Mouse (Mus musculus) splenic B cell, adult 2 months (primary cell): ENCODE results near the gene Rassf3.
A peak's percentile ranks its signal among the peaks of the same experiment; 100 is the strongest.

Experiments
- DNase-seq: peaks from one replicate; pipeline ENCODE4 v3.0.0-alpha.2; 2011; ENCODE audit warnings: low read depth, low spot score
- H3K27me3 ChIP-seq: 2 replicates; pipeline ENCODE4 v1.6.1; 2012; ENCODE audit warnings: mild to moderate bottlenecking, low read length, moderate library complexity, mixed read lengths; ENCODE audit not compliant: control insufficient read depth, poor library complexity, insufficient read depth, severe bottlenecking
- H3K36me3 ChIP-seq: 2 replicates; pipeline ENCODE4 v1.6.1; 2012; ENCODE audit warnings: mild to moderate bottlenecking, low read length, moderate library complexity, mixed read lengths; ENCODE audit not compliant: control insufficient read depth, poor library complexity, insufficient read depth, severe bottlenecking

Gene Rassf3

DNA sequence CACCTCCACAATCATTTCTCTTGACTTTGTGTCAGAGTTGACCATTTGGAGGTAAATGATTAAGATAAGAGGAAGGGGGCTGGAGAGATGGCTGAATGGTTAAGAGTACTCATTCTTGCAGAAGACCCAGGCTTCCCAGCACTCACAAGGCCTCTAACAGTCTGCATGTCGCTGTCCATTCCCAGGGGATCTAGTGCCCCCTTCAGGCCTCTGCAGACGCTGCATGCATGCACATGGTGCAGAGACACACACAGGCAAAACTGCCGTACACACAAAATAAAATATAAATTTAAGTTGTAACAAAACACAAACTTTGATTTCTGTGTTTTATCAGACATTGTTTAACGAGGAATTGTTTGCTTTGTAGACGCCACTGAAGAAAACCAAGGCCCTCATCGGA, 105.4 kb downstream of the Rassf3 start:
- peak; percentile 44 for DNase-seq
- H3K27me3 ChIP-seq: no peaks in the 10 kb centered on the region
- peaks cover 5% of the 10 kb centered on the region for H3K36me3 ChIP-seq

DNA sequence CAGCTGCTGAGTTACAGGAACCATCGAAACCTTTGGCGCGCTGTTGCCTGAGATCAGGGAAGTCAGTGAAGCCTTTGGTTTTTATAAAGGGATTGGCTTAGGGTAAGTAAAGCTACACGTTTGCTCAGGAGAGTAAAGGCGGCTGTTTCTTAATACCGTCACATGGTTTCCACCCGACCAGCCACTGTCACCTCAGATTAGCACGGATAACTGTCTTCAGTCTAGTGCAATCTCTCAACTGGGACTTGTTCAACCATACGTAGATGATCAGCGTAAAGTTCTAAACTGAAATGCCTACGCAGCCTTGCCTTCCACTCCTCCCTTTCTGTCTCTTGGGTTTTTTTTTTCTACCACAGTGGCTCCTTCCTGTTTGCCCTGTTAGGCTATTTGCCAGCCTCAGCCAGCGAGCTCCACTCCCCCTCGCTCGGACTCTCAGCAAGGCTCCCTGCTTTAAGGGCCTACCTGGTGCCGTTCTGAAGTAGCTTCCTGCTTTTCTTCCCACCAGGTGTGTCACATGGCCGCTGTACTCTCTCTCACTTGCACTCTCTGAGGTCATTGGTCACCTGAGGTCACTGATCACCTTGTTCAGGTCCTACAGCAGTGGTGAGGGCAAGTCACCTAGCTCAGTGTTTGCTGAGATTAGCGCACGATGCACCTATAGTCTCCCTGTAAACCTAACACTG, 107.2 kb downstream of the Rassf3 start:
- H3K27me3 ChIP-seq: no peaks in the 10 kb centered on the region
- H3K36me3 ChIP-seq: peaks cover 5% of the 10 kb centered on the region
- DNase-seq: peak; percentile 20

DNA sequence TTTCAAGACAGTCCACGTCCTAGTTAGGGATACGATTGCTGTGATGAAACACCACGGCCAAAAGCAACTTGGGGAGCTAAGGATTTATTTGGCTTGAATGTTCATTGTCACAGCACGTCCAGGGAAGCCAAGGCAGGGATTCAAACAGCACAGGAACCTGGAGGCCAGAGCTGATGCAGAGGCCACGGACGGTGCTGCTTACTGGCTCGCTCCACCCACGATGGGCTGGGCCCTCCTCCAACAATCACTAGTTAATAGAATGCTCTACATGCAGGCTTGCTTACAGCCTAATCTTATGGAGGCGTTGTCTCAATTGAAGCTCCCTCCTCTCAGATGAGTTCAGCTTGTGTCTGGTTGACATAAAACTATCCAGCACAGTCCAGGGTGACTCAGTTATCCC, 108.4 kb downstream of the Rassf3 start:
- DNase-seq: no peak
- Histone ChIP-seq H3K36me3 (peaks cover 5% of the 10 kb centered on the region), H3K27me3 (no peaks in the 10 kb centered on the region)

DNA sequence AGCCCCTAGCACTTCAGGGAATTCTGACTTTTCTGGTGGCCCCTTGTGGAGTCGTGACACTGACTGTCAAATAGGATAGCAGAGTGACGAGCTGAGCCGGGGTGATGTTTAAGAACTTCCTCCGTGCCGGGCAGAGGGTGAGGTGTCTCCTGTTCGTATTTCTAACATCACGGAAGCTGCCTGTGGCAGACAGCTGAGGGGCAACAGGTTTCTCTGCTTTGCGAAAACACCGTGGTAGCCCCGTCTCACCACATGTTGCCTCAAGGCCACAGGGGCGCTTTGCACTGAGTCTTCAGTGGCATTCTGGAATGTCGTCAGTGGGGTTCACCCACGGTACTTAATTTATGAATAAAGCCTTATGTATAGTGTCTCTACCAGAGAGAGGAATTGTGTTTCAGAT, 108.9 kb downstream of the Rassf3 start:
- Histone ChIP-seq H3K36me3 (peaks cover 5% of the 10 kb centered on the region), H3K27me3 (no peaks in the 10 kb centered on the region)
- DNase-seq: no peak

DNA sequence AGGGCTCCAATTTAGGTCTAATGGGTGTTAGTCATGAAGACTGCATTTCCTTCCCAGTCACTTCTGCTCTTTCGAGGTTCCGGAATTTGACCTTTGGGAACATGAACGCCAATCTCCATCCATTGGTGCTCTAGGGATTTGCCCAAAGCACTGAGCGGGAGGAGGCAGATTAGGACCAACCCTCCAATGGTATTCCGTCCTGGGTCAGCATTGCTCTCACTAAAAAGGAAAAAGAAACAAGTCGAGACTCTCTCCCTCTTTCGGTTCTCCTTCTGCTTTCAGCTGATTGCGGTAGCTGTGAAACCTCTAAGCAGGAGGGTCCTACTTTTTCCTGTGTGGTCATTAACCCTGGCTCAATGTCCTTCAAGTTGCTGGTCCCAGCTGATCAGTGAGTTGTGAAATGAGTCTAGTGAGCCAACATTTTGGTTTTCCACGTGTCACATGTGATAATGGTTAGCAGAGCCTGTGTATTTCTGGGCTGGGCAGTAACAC, 110.3 kb downstream of the Rassf3 start:
- Histone ChIP-seq H3K36me3 (peaks cover 3% of the 10 kb centered on the region), H3K27me3 (no peaks in the 10 kb centered on the region)
- DNase-seq: peak; percentile 71

DNA sequence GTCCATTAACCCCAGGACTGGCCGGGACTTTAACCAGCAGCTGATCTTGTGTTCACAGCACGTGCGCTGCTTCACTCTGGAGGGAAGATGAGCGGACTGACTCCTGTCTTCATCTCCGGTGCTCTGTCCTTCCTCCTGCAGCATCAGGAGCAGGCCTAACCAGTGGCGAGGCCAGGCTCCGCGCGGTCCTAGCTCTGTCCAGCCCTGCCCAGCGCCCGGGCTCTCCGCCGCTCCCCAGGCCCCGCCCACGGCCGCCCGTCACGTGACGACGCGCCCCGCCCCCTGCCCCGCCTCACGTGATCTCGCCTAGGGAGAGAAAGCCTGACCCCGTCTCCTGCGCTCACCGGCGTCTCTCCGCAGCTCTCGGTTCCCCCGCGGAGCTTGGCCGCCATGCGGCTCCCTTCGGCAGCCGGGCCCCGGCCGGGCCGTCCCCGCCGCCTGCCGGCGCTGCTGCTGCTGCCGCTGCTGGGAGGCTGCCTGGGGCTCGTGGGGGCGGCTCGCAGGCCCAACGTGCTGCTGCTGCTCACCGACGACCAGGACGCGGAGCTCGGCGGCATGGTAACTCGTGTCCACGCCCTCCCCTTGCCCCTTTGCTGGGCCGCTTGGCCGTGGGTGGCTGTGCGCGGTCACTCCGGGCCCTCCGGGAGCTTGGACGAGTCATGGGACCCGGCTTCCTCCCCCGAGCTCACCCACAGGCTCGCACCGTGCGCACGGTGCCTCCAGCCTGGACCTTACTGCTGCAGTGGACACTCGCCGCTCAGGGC, 111.2 kb downstream of the Rassf3 start, which contains the start of gene Gns:
Gene Gns, plus strand, starts transcription at position 290 of the 764 bp plus-strand sequence.
- Histone ChIP-seq H3K27me3 (no peaks in the 10 kb centered on the region), H3K36me3 (no peaks in the 10 kb centered on the region; the same call in 1 of the 2 replicates)
- peak; percentile 89 for DNase-seq

DNA sequence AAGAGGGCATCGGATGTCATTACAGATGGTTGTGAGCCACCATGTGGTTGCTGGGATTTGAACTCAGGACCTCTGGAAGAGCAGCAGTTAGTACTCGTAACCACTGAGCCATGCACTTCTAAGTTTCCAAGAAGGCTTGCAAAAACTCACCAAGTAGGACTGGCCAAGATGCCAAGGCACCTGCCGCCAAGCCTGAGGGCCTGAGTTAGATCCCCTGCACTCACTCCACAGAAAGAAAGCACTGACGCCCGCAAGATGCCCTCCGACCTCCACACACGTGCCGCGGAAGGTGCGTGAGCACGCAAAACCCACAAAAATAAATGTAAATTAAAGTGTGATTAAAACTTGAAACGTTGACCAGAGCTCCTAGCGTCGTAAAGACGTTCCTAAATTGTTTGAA, 111.8 kb downstream of the Rassf3 start:
- DNase-seq: no peak
- Histone ChIP-seq H3K27me3 (no peaks in the 10 kb centered on the region), H3K36me3 (no peaks in the 10 kb centered on the region; the same call in 1 of the 2 replicates)

DNA sequence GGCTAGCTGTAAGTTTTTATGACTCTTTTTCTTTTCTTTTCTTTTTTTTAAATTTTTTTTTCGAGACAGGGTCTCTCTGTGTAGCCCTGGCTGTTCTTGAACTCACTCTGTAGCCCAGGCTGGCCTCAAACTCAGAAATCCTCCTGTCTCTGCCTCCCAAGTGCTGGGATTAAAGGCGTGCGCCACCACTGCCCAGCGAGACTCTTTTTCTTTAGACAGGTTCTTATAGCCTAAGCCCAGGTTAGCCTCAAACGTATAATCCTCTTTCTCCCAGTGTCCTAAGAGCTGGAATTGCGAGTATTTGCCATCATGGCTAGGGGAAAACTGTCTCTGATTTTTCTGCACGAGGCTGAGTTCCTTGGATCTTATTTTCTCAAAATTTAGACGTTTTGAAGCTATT, 112.9 kb downstream of the Rassf3 start:
- no peaks in the 10 kb centered on the region for H3K27me3 ChIP-seq
- H3K36me3 ChIP-seq: no peaks in the 10 kb centered on the region; the same call in 1 of the 2 replicates
- DNase-seq: no peak

DNA sequence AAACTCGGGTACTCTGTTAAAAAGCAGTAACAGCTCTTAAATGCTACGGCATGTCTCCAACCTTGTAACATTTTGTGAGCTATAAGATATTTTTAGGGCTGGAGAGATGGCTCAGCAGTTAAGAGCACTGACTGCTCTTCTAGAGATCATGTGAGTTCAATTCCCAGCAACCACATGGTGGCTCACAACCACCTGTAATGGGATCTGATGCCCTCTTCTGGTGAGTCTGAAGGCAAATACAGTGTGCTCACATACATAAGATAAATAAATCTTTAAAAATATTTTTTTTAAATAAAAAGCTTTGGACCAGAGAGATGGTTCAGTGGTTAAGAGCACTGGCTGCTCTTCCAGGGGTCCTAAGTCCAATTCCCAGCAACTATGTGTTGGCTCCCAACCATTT, 115.8 kb downstream of the Rassf3 start:
- DNase-seq: no peak
- H3K36me3 ChIP-seq: no peaks in the 10 kb centered on the region
- H3K27me3 ChIP-seq: no peaks in the 10 kb centered on the region
